Mouse (Mus musculus) heart, embryonic 12.5 days (tissue): ENCODE measurements around the gene Mre11a. TPM values are rescaled to one million over a fixed set of nuclear protein-coding genes. Genes with fewer than 3 reads are reported as not detected.
"Not testable (repeated sequence)": the region's sequence is repeated elsewhere in the genome, so short reads cannot be mapped to it uniquely, and the experiment has no call there.

ENCODE experiments used
- ATAC-seq: fragments of 200-750 bp; cut with Nextera tagmentation; 2 replicates; pipeline ENCODE4 v1.8.0; 2017; ENCODE audit warnings: moderate TSS enrichment, moderate library complexity; ENCODE audit not compliant: insufficient number of reproducible peaks, low FRiP score
- H3K27ac ChIP-seq: fragments of 300-500 bp; sonication (generic); 2 replicates; pipeline ENCODE4 v1.5.1; 2016; ENCODE audit warnings: mild to moderate bottlenecking, moderate library complexity; ENCODE audit not compliant: poor library complexity, severe bottlenecking
- H3K27me3 ChIP-seq: fragments of 300-500 bp; sonication (generic); replicated peaks from 2 replicates; pipeline ENCODE4 v1.6.1; 2016; ENCODE audit warnings: mild to moderate bottlenecking, moderate library complexity
- H3K36me3 ChIP-seq: fragments of 300-500 bp; sonication (generic); 2 replicates; pipeline ENCODE4 v1.6.1; 2016; ENCODE audit warnings: mild to moderate bottlenecking, moderate library complexity
- H3K4me1 ChIP-seq: fragments of 300-500 bp; sonication (generic); replicated peaks from 2 replicates; pipeline ENCODE4 v1.6.1; 2016; ENCODE audit warnings: mild to moderate bottlenecking
- H3K4me2 ChIP-seq: fragments of 300-500 bp; sonication (generic); 2 replicates; pipeline ENCODE4 v1.6.1; 2016; ENCODE audit warnings: mild to moderate bottlenecking, moderate library complexity
- H3K4me3 ChIP-seq: fragments of 300-500 bp; sonication (generic); 2 replicates; pipeline ENCODE4 v1.5.1; 2016; ENCODE audit warnings: mild to moderate bottlenecking
- H3K9ac ChIP-seq: fragments of 300-500 bp; sonication (generic); 2 replicates; pipeline ENCODE4 v1.6.1; 2016; ENCODE audit warnings: mild to moderate bottlenecking, moderate library complexity
- H3K9me3 ChIP-seq: fragments of 300-500 bp; sonication (generic); replicated peaks from 2 replicates; pipeline ENCODE4 v1.6.1; 2016; ENCODE audit warnings: mild to moderate bottlenecking, moderate library complexity
- WGBS: fragments of 180-500 bp; shearing (Covaris S2); methylation state at CpG from one replicate; pipeline ENCODE4 v1.1.7; 2016; 5-methylcytosine and 5-hydroxymethylcytosine counted together
- polyA plus RNA-seq: library from polyadenylated mRNA; unstranded; fragments of >200 nt; fragmentation: Nextera tagmentation; extraction: Ambion mirVana; gene quantifications from 2 replicates; pipeline ENCODE4 v1.2.1, GENCODE M21; 2016

Mre11a gene
- polyA plus RNA-seq, 1 experiment from 2014 or later, result 23.6 TPM

- H3K27me3 ChIP-seq, result peaks cover under 1% of the 10 kb centered on the region; the same call in 1 of the 2 replicates
- no peaks in the 10 kb centered on the region for H3K36me3 ChIP-seq
- no peak overlapping the region for H3K9ac ChIP-seq
- H3K4me1 ChIP-seq, result peaks cover 7% of the 10 kb centered on the region; the same call in 1 of the 2 replicates
- H3K27ac ChIP-seq, result no peak overlapping the region
- no peak for ATAC-seq
- no peak overlapping the region for H3K4me3 ChIP-seq
- 72% methylated on average over 3 of the region's 3 CpGs for WGBS
- no peaks in the 10 kb centered on the region for H3K9me3 ChIP-seq
- H3K4me2 ChIP-seq, result no peak overlapping the region
These were observed 87.1 kb downstream of the Mre11a start for GRCm38 (mm10) chr9:14871536-14871935.

- WGBS, result 45% methylated on average over 17 of the region's 17 CpGs
- no peaks in the 10 kb centered on the region for H3K36me3 ChIP-seq
- no peak overlapping the region for H3K9ac ChIP-seq
- peaks cover 7% of the 10 kb centered on the region; the same call in 1 of the 2 replicates for H3K4me1 ChIP-seq
- H3K9me3 ChIP-seq, result no peaks in the 10 kb centered on the region
- H3K27me3 ChIP-seq, result no peaks in the 10 kb centered on the region
- no peak for ATAC-seq
- H3K4me3 ChIP-seq, result no peak overlapping the region
- H3K4me2 ChIP-seq, result 0 out of 2 replicates have a peak overlapping the region, but pooled peaks have one; percentile 0
- H3K27ac ChIP-seq, result no peak overlapping the region
These were observed 87.9 kb downstream of the Mre11a start for GRCm38 (mm10) chr9:14872181-14872930.

DNA sequence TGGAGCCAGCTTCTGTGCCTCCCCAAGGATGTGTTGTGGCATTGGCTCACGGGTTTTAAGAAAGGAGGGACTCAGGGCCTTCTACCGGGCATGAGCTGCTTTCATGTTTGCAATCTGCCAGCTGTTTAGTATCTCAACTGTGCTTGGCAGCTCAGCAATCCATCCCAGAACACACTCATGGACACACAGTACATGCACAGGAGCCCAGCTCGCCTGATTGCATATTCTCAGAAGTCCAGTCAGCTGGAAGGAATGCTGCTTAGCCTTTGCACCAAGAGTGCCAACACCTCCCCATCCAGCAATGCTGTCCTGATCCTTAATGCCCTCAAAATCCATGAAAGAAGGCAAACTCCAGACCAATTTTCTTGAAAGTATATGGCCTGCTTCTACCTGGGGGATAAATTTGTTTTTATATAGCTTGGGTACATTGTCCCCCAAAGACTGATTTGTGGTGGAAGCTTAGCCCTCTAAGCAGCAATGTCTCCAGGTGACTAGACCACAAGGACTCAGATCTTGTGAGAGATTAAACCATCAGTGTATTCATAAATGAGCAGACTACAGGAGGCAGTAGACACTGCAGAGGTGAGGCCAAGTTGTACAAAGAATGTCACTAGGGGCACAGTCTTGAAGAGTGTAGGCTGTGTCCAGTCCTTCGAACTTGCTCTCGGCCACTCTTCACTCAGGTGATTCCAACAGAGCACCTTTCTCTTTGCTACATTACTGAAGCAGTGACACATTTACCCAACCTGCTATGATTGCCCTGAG is 91.5 kb downstream of the Mre11a start:
- no peaks in the 10 kb centered on the region for H3K27me3 ChIP-seq
- 62% methylated on average over 5 of the region's 5 CpGs for WGBS
- peaks cover 7% of the 10 kb centered on the region; the same call in 1 of the 2 replicates for H3K4me1 ChIP-seq
- H3K27ac ChIP-seq, result no peak overlapping the region
- no peak overlapping the region for H3K4me3 ChIP-seq
- H3K4me2 ChIP-seq, result no peak overlapping the region
- H3K9ac ChIP-seq, result no peak overlapping the region
- H3K36me3 ChIP-seq, result no peaks in the 10 kb centered on the region
- ATAC-seq, result no peak
- no peaks in the 10 kb centered on the region for H3K9me3 ChIP-seq

DNA sequence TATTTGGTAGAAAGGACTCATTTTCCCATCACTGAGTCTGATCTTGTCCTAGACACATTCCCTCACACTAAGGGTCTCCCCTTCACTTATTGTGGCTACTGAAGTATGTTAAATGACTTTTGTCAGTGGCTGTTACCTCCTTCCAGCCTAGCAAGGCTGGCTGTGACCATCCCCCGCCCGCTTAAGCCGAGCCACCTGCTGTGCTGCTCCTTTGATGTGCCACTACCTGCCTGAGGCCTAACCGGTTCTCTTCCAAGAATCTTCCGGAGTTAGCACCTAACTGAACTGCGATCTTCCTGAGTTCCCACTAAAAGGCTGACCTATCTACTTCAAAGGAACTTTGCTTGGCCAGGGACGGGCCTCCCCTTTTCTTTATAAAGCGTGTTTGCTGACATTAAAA is 92.1 kb downstream of the Mre11a start:
- not testable (repeated sequence) for H3K4me1 ChIP-seq, H3K9ac ChIP-seq, H3K9me3 ChIP-seq, H3K27me3 ChIP-seq, ATAC-seq, H3K4me3 ChIP-seq, H3K4me2 ChIP-seq, H3K36me3 ChIP-seq, H3K27ac ChIP-seq
- WGBS, result 30% methylated on average over 8 of the region's 8 CpGs

- H3K36me3 ChIP-seq, result no peaks in the 10 kb centered on the region
- H3K9me3 ChIP-seq, result no peaks in the 10 kb centered on the region
- WGBS, result 47% methylated on average over 4 of the region's 4 CpGs
- no peaks in the 10 kb centered on the region; the same call in 1 of the 2 replicates for H3K27me3 ChIP-seq
- H3K4me2 ChIP-seq, result no peak overlapping the region
- H3K27ac ChIP-seq, result no peak overlapping the region
- no peak overlapping the region for H3K9ac ChIP-seq
- H3K4me3 ChIP-seq, result no peak overlapping the region
- no peak for ATAC-seq
- H3K4me1 ChIP-seq, result peaks cover 9% of the 10 kb centered on the region
These were observed 100.2 kb downstream of the Mre11a start for GRCm38 (mm10) chr9:14884641-14885040.

- no peak overlapping the region for H3K4me3 ChIP-seq
- no peak for ATAC-seq
- H3K27ac ChIP-seq, result no peak overlapping the region
- H3K36me3 ChIP-seq, result no peaks in the 10 kb centered on the region
- no peak overlapping the region for H3K4me2 ChIP-seq
- no peaks in the 10 kb centered on the region for H3K9me3 ChIP-seq
- H3K9ac ChIP-seq, result no peak overlapping the region
- peaks cover 9% of the 10 kb centered on the region for H3K4me1 ChIP-seq
- H3K27me3 ChIP-seq, result no peaks in the 10 kb centered on the region; the same call in 1 of the 2 replicates
These were observed 100.7 kb downstream of the Mre11a start for GRCm38 (mm10) chr9:14885151-14885550.

DNA sequence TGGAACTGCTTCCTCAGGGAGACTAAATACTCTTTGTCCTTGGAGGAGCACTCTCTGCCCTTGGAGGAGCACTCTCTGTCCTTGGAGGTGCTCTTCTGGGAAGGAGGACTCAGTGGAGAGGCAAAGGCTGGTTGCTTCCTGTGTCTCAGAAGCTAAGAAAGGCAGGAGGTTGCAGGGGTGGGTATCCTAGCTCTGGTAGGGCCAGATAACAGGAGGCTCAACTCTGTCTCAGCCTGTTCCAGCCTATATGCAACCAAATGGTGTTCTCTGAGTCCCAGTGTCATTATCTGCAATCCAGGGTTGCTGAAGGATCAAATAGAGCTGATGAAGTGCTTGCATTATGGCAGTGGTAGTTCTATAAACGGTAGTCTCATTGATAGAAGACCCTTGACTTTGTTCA is 101.5 kb downstream of the Mre11a start:
- Histone ChIP-seq H3K4me1 (peaks cover 9% of the 10 kb centered on the region), H3K27ac (no peak overlapping the region), H3K4me2 (no peak overlapping the region), H3K9me3 (no peaks in the 10 kb centered on the region), H3K9ac (no peak overlapping the region), H3K36me3 (no peaks in the 10 kb centered on the region), H3K4me3 (no peak overlapping the region), H3K27me3 (no peaks in the 10 kb centered on the region; the same call in 1 of the 2 replicates)
- no peak for ATAC-seq
- 69% methylated on average over 1 of the region's 1 CpGs for WGBS

Other genes with a start within 250 kb of the Mre11a start
- 20.5 and 20.6 TPM in 2 replicates for gene Amotl1, start 139.6 kb upstream of the Mre11a start, polyA plus RNA-seq
- 0.08 TPM in 1 of 2 replicates, not detected in the other for gene Piwil4, start 43.9 kb upstream of the Mre11a start, polyA plus RNA-seq
- 1.7 and 2.0 TPM in 2 replicates for gene Fut4, start 32.3 kb upstream of the Mre11a start, polyA plus RNA-seq
- gene 1700012B09Rik, start 13.6 kb upstream of the Mre11a start, polyA plus RNA-seq, result not detected in 2 replicates
- 26.0 and 27.5 TPM in 2 replicates for gene Ankrd49, start 202 bp downstream of the Mre11a start, polyA plus RNA-seq
- not detected in 2 replicates for gene Gpr83, start 75.6 kb downstream of the Mre11a start, polyA plus RNA-seq
- not detected in 2 replicates for gene Izumo1r, start 119.3 kb downstream of the Mre11a start, polyA plus RNA-seq